Mouse (Mus musculus) intestine, postnatal 0 days (tissue): ENCODE measurements around the gene Ulk1. TPM values are rescaled to one million over a fixed set of nuclear protein-coding genes. Genes with fewer than 3 reads are reported as not detected.
A peak's percentile ranks its signal among the peaks of the same experiment; 100 is the strongest.

Experiments
- ATAC-seq: fragments of 200-750 bp; cut with Nextera tagmentation; 2 replicates; pipeline ENCODE4 v1.8.0; 2017; ENCODE audit warnings: mild to moderate bottlenecking, moderate TSS enrichment, moderate library complexity
- H3K27ac ChIP-seq: fragments of 300-500 bp; sonication (generic); 2 replicates; pipeline ENCODE4 v1.5.1; 2014; ENCODE audit warnings: mild to moderate bottlenecking, low read depth, low read length, moderate library complexity
- H3K27me3 ChIP-seq: fragments of 300-500 bp; sonication (generic); replicated peaks from 2 replicates; pipeline ENCODE4 v1.6.1; 2014; ENCODE audit warnings: low read length, mixed read lengths; ENCODE audit not compliant: control insufficient read depth, insufficient read depth
- H3K36me3 ChIP-seq: fragments of 300-500 bp; sonication (generic); 2 replicates; pipeline ENCODE4 v1.6.1; 2014; ENCODE audit warnings: mild to moderate bottlenecking, moderate library complexity; ENCODE audit not compliant: control insufficient read depth, insufficient read depth
- H3K4me1 ChIP-seq: fragments of 300-500 bp; sonication (generic); replicated peaks from 2 replicates; pipeline ENCODE4 v1.6.1; 2014; ENCODE audit warnings: antibody characterized with exemption, low read length, mixed read lengths; ENCODE audit not compliant: control insufficient read depth, insufficient read depth
- H3K4me2 ChIP-seq: fragments of 300-500 bp; sonication (generic); replicated peaks from 2 replicates; pipeline ENCODE4 v1.6.1; 2014; ENCODE audit warnings: low read depth, mild to moderate bottlenecking, moderate library complexity
- H3K4me3 ChIP-seq: fragments of 300-500 bp; sonication (generic); 2 replicates; pipeline ENCODE4 v1.5.1; 2014; ENCODE audit warnings: low read depth, low read length
- H3K9ac ChIP-seq: fragments of 300-500 bp; sonication (generic); 2 replicates; pipeline ENCODE4 v1.6.1; 2014; ENCODE audit warnings: mild to moderate bottlenecking, low read depth, low read length
- H3K9me3 ChIP-seq: fragments of 300-500 bp; sonication (generic); 2 replicates; pipeline ENCODE4 v1.6.1; 2016; ENCODE audit warnings: mixed run types; ENCODE audit not compliant: control insufficient read depth
- CTCF ChIP-seq: sonication (generic); IDR thresholded peaks from 2 replicates; pipeline ENCODE4 v1.5.1; 2016; ENCODE audit warnings: low read depth, mild to moderate bottlenecking, control low read depth, antibody characterized with exemption, moderate library complexity
- WGBS: fragments of 180-500 bp; shearing (Covaris S2); extraction: QIAGEN DNeasy Blood & Tissue Kit; methylation state at CpG from one replicate; pipeline ENCODE4 v1.1.7; 2014; 5-methylcytosine and 5-hydroxymethylcytosine counted together
- polyA plus RNA-seq: library from polyadenylated mRNA; unstranded; fragments of >200 nt; fragmentation: Nextera tagmentation; extraction: Ambion mirVana; gene quantifications from 2 replicates; pipeline ENCODE4 v1.2.1, GENCODE M21; 2015

The Ulk1 gene
- polyA plus RNA-seq, result 6.0 and 6.4 TPM in 2 replicates

- no peaks in the 10 kb centered on the region for H3K27me3 ChIP-seq
- H3K9me3 ChIP-seq, result no peaks in the 10 kb centered on the region
- H3K4me2 ChIP-seq, result peak within 1 kb of the TSS; percentile 97
- peak within 1 kb of the TSS; percentile 77 for H3K4me3 ChIP-seq
- TF ChIP-seq CTCF, result no peak
- WGBS, result under 1% methylated on average over 77 of the region's 80 CpGs
- peaks cover 4% of the 10 kb centered on the region for H3K4me1 ChIP-seq
- H3K27ac ChIP-seq, result peak within 1 kb of the TSS; percentile 86
- peak within 1 kb of the TSS; percentile 85 for H3K9ac ChIP-seq
- H3K36me3 ChIP-seq, result peaks cover 3% of the 10 kb centered on the region; the same call in 1 of the 2 replicates
- ATAC-seq, result peak; percentile 90
Observed at GRCm38 (mm10) chr5:110809667-110810325, at the start of gene Ulk1. Ulk1 (minus strand) TSS chr5:110810097.

GRCm38 (mm10) chr5:110859013-110859650 lies 49.2 kb upstream of the Ulk1 start:
- H3K9me3 ChIP-seq, result no peaks in the 10 kb centered on the region
- no peaks in the 10 kb centered on the region for H3K4me1 ChIP-seq
- no peak for TF ChIP-seq CTCF
- peaks cover 35% of the 10 kb centered on the region; the same call in 1 of the 2 replicates for H3K36me3 ChIP-seq
- H3K27me3 ChIP-seq, result no peaks in the 10 kb centered on the region
- H3K4me2 ChIP-seq, result peak overlapping the region; percentile 44; the same call in 1 of the 2 replicates
- H3K4me3 ChIP-seq, result peak overlapping the region; percentile 16; the same call in 1 of the 2 replicates
- no peak for ATAC-seq
- 0 out of 2 replicates have a peak overlapping the region, but pooled peaks have one; percentile 7 for H3K9ac ChIP-seq
- peak overlapping the region; percentile 70 for H3K27ac ChIP-seq
- WGBS, result 32% methylated on average over 13 of the region's 13 CpGs

DNA sequence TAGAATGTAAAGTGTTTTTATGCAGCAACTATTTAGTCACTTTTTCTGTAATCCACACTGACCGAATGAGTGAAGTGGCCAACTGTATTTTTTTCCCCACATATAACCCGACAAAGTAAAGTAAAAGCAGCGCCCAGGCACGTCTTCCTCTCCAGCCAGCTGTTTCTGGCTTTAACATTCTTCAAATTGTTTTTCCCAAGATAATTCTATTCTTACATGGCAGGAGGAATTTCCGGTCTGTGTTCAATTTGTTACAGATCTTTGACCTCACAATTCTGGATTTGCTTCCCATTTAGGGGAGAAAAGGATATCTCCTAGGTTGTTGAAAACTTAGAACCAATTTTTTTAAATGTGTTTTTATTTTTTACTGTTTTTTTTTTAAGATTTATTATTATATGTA lies 47.2 kb upstream of the Ulk1 start:
- no peaks in the 10 kb centered on the region for H3K27me3 ChIP-seq
- no peak overlapping the region for H3K4me2 ChIP-seq
- H3K9ac ChIP-seq, result no peak overlapping the region
- ATAC-seq, result no peak
- H3K4me3 ChIP-seq, result no peak overlapping the region
- H3K4me1 ChIP-seq, result no peaks in the 10 kb centered on the region
- H3K27ac ChIP-seq, result no peak overlapping the region
- H3K36me3 ChIP-seq, result peaks cover 19% of the 10 kb centered on the region; the same call in 1 of the 2 replicates
- whole genome bisulfite sequencing, result 71% methylated on average over 5 of the region's 5 CpGs
- no peaks in the 10 kb centered on the region for H3K9me3 ChIP-seq
- TF ChIP-seq CTCF, result no peak

DNA sequence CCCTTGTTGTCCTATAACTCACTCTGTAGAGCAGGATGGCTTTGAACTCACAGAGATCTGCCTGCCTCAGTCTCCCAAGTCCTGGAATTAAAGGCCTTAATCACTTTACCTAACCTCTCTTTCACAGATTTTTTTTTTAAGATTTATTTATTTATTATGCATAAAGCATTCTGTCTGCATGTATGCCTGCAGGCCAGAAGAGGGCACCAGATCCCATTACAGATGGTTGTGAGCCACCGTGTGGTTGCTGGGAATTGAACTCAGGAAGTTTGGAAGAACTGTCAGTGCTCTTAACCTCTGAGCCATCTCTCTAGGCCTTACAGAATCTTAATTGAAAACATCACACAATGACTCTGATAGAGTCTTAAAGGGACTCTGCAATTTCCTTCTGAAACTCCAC lies 43.1 kb upstream of the Ulk1 start:
- ATAC-seq, result no peak
- no peaks in the 10 kb centered on the region for H3K27me3 ChIP-seq
- H3K4me1 ChIP-seq, result no peaks in the 10 kb centered on the region
- H3K36me3 ChIP-seq, result peaks cover 25% of the 10 kb centered on the region; the same call in 1 of the 2 replicates
- H3K27ac ChIP-seq, result no peak overlapping the region
- H3K4me2 ChIP-seq, result no peak overlapping the region
- no peak overlapping the region for H3K9ac ChIP-seq
- no peaks in the 10 kb centered on the region for H3K9me3 ChIP-seq
- TF ChIP-seq CTCF, result peak; percentile 52
- WGBS, result 74% methylated on average over 1 of the region's 1 CpGs
- no peak overlapping the region for H3K4me3 ChIP-seq

GRCm38 (mm10) chr5:110841046-110841862 lies 31.4 kb upstream of the Ulk1 start:
- ATAC-seq, result no peak
- Histone ChIP-seq H3K4me2 (no peak overlapping the region), H3K9me3 (no peaks in the 10 kb centered on the region), H3K27me3 (no peaks in the 10 kb centered on the region), H3K4me1 (no peaks in the 10 kb centered on the region), H3K4me3 (no peak overlapping the region), H3K36me3 (peaks cover 18% of the 10 kb centered on the region; the same call in 1 of the 2 replicates), H3K27ac (no peak overlapping the region), H3K9ac (no peak overlapping the region)
- WGBS, result 92% methylated on average over 14 of the region's 14 CpGs
- TF ChIP-seq CTCF, result no peak
